In the genomic region with DNA sequence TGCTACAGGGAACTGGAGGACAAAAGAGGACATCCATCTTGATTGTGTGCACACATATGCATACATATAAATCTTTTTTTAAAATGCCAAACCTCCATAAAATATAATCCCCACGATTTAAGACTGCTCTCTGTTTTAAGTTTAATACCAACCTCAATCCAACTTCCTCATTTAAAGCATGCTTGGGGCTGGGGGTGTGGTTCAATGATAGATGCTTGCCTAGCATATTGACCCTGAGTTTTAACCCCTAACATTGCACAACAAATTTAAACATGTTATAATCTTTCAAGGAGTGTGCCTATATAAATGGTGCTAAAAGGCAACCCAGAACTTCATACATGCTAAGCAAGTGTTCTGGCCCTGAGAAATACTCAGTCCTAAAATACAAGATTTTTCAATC, we compare ENCODE assay signal across 15 mouse cellular contexts. TPM values are rescaled to one million over a fixed set of nuclear protein-coding genes. Genes with fewer than 3 reads are reported as not detected.
A peak's percentile ranks its signal among the peaks of the same experiment; 100 is the strongest.
DNase-seq lines count a peak whose midpoint lies in the region; ATAC-seq and TF ChIP-seq lines count a peak whose summit lies in the region.
"Had no signal": no experiment of that assay in that cellular context is flagged by ENCODE, and none has a peak within 500 bp of the region (broad histone marks: within the 10 kb centered on the region; RNA-seq: fewer than 3 reads in every experiment).

No protein-coding gene starts in this region.

- H3K9me3 ChIP-seq in heart, postnatal 0 days (replicated peaks; ENCODE audit: control insufficient read depth, low read length): no peaks in the 10 kb centered on the region
- H3K9me3 ChIP-seq in lung, embryonic 16.5 days (ENCODE audit: control insufficient read depth, low read length): no peaks in the 10 kb centered on the region
- H3K9me3 ChIP-seq in lung, postnatal 0 days (ENCODE audit: low read length): no peaks in the 10 kb centered on the region
- no peaks in the 10 kb centered on the region for H3K9me3 ChIP-seq in stomach, embryonic 16.5 days (replicated peaks; ENCODE audit: control insufficient read depth, low read length)
- H3K9me3 ChIP-seq: limb, embryonic 12.5 days had no signal

- peaks cover 16% of the 10 kb centered on the region for H3K36me3 ChIP-seq in heart, postnatal 0 days (replicated peaks; ENCODE audit: control insufficient read depth, insufficient read depth, low read length)
- H3K36me3 ChIP-seq in lung, embryonic 16.5 days (ENCODE audit: control insufficient read depth, insufficient read depth, low read length): peaks cover 9% of the 10 kb centered on the region
- H3K36me3 ChIP-seq in lung, postnatal 0 days (ENCODE audit: insufficient read depth, low read length): no peaks in the 10 kb centered on the region
- no peaks in the 10 kb centered on the region for H3K36me3 ChIP-seq in stomach, embryonic 16.5 days (ENCODE audit: control insufficient read depth, insufficient read depth, low read length)

- no peak for TF ChIP-seq EP300 in heart, postnatal 0 days (IDR thresholded peaks at IDR 0.05; ENCODE audit: low read depth)
- no peak for TF ChIP-seq EP300 in lung, postnatal 0 days (IDR thresholded peaks at IDR 0.05)

- H3K9ac ChIP-seq in heart, postnatal 0 days (replicated peaks; ENCODE audit: low read depth, low read length): no peak overlapping the region
- no peak overlapping the region for H3K9ac ChIP-seq in lung, embryonic 16.5 days (ENCODE audit: low read length)
- H3K9ac ChIP-seq in lung, postnatal 0 days (replicated peaks; ENCODE audit: low read depth): no peak overlapping the region
- no peak overlapping the region; the same call in 1 of the 2 replicates for H3K9ac ChIP-seq in stomach, embryonic 16.5 days (ENCODE audit: low read length)
- H3K9ac ChIP-seq: limb, embryonic 12.5 days had no signal

- peaks cover 50% of the 10 kb centered on the region for H3K4me1 ChIP-seq in heart, postnatal 0 days (ENCODE audit: control insufficient read depth, insufficient read depth)
- H3K4me1 ChIP-seq in lung, embryonic 16.5 days (replicated peaks; ENCODE audit: control insufficient read depth, insufficient read depth, low read length): peaks cover 35% of the 10 kb centered on the region
- peaks cover 28% of the 10 kb centered on the region; the same call in 1 of the 2 replicates for H3K4me1 ChIP-seq in lung, postnatal 0 days (ENCODE audit: insufficient read depth, low read depth, low read length)
- peaks cover 28% of the 10 kb centered on the region for H3K4me1 ChIP-seq in stomach, embryonic 16.5 days (ENCODE audit: control insufficient read depth, insufficient read depth, low read length)

- 37% methylated on average over 1 of the region's 1 CpGs for WGBS in heart, postnatal 0 days
- WGBS in lung, embryonic 16.5 days: 53% methylated on average over 1 of the region's 1 CpGs
- WGBS in lung, postnatal 0 days: 26% methylated on average over 1 of the region's 1 CpGs
- 23% methylated on average over 1 of the region's 1 CpGs for WGBS in stomach, embryonic 16.5 days

- no peak overlapping the region for H3K27ac ChIP-seq in heart, postnatal 0 days (ENCODE audit: low read depth)
- H3K27ac ChIP-seq in lung, embryonic 16.5 days (ENCODE audit: low read length): no peak overlapping the region
- no peak overlapping the region for H3K27ac ChIP-seq in lung, postnatal 0 days (ENCODE audit: low read length)
- no peak overlapping the region for H3K27ac ChIP-seq in stomach, embryonic 16.5 days (ENCODE audit: low read length)
- H3K27ac ChIP-seq: limb, embryonic 12.5 days had no signal

- DNase-seq in heart, postnatal 0 days (ENCODE audit: low spot score): no peak
- DNase-seq in heart, postnatal 25 days (ENCODE audit: low spot score): no peak
- no peak for DNase-seq in lung, postnatal 0 days (ENCODE audit: low spot score)
- no peak for DNase-seq in spleen, adult 12 weeks (ENCODE audit: low spot score)
- DNase-seq: adrenal gland, postnatal 36 days; cerebellum, adult 8-10 months; gastrocnemius, postnatal 36 days; kidney, adult 9 months; layer of hippocampus, postnatal 36 days; lung, postnatal 4 days had no signal

- no peak for TF ChIP-seq CTCF in heart, postnatal 0 days (IDR thresholded peaks at IDR 0.05; ENCODE audit: low read depth)
- TF ChIP-seq CTCF in lung, postnatal 0 days (IDR thresholded peaks at IDR 0.05): no peak

- peak overlapping the region; percentile 33 for H3K4me2 ChIP-seq in heart, postnatal 0 days (ENCODE audit: low read depth, low read length)
- peak overlapping the region; percentile 28 for H3K4me2 ChIP-seq in lung, embryonic 16.5 days (ENCODE audit: low read depth, low read length)
- H3K4me2 ChIP-seq in lung, postnatal 0 days (replicated peaks; ENCODE audit: low read depth, low read length): no peak overlapping the region
- peak overlapping the region; percentile 38 for H3K4me2 ChIP-seq in stomach, embryonic 16.5 days (ENCODE audit: low read depth, low read length)
- H3K4me2 ChIP-seq: limb, embryonic 12.5 days had no signal

- no peaks in the 10 kb centered on the region for H3K27me3 ChIP-seq in heart, postnatal 0 days (ENCODE audit: control insufficient read depth, insufficient read depth, low read length)
- H3K27me3 ChIP-seq in lung, embryonic 16.5 days (ENCODE audit: control insufficient read depth, insufficient read depth, low read depth, low read length): no peaks in the 10 kb centered on the region
- H3K27me3 ChIP-seq in lung, postnatal 0 days (replicated peaks; ENCODE audit: insufficient read depth, low read length): no peaks in the 10 kb centered on the region
- no peaks in the 10 kb centered on the region for H3K27me3 ChIP-seq in stomach, embryonic 16.5 days (ENCODE audit: control insufficient read depth, insufficient read depth, low read length)
- H3K27me3 ChIP-seq: limb, embryonic 12.5 days had no signal

- no peak overlapping the region for H3K4me3 ChIP-seq in heart, postnatal 0 days (ENCODE audit: low read depth, low read length)
- H3K4me3 ChIP-seq in lung, embryonic 16.5 days (ENCODE audit: low read length): no peak overlapping the region
- H3K4me3 ChIP-seq in lung, postnatal 0 days (ENCODE audit: low read depth, low read length): no peak overlapping the region
- H3K4me3 ChIP-seq in stomach, embryonic 16.5 days (replicated peaks; ENCODE audit: low read length): no peak overlapping the region; the same call in 1 of the 2 replicates
- H3K4me3 ChIP-seq: limb, embryonic 12.5 days had no signal

- ATAC-seq in heart, postnatal 0 days (ENCODE audit: insufficient read depth, low read depth): no peak
- ATAC-seq in lung, embryonic 16.5 days (ENCODE audit: low read depth): no peak
- ATAC-seq in lung, postnatal 0 days: no peak
- ATAC-seq in hematopoietic stem cell, adult 5-6 weeks (replicated peaks in 1 of 2; ENCODE audit: insufficient read depth in 1 of 2, low FRiP score in 2 of 2, low TSS enrichment in 1 of 2, low read depth in 1 of 2, poor library complexity in 2 of 2, severe bottlenecking in 2 of 2): peak; percentile 62 to 65
- ATAC-seq in stomach, embryonic 16.5 days (ENCODE audit: insufficient read depth, low FRiP score): no peak
- ATAC-seq: forebrain, embryonic 14.5 days had no signal

- intact Hi-C loops in heart, postnatal 25 days (cut with DNase I): loop anchor here (10.0 kb wide), 2 partner anchors 334 to 424 kb away; a partner anchor contains a TSS

RNA-seq across cellular contexts. Expression of a gene that starts 27.1 kb away (rescaled TPM):
- not detected in 2 replicates for total RNA-seq in heart, postnatal 0 days (2014; rRNA removed; ENCODE audit: low replicate concordance)
- polyA plus RNA-seq in heart, postnatal 0 days (2015; fragmentation: Nextera tagmentation; extraction: Ambion mirVana): 0.20 and 0.21 TPM in 2 replicates
- total RNA-seq in heart, postnatal 25 days (2021): not detected
- 0.84 and 0.87 TPM in 2 replicates for polyA plus RNA-seq in lung, embryonic 16.5 days (2015; fragmentation: Nextera tagmentation; extraction: Ambion mirVana)
- 0.41 TPM in 1 of 2 replicates, not detected in the other for polyA plus RNA-seq in lung, postnatal 0 days (2015; fragmentation: Nextera tagmentation; extraction: Ambion mirVana)
- 1.1 and 1.7 TPM in 2 replicates for total RNA-seq in hematopoietic stem cell, adult 5-6 weeks (2017)
- polyA plus RNA-seq in stomach, embryonic 16.5 days (2015; fragmentation: Nextera tagmentation; extraction: Ambion mirVana): 0.40 and 0.76 TPM in 2 replicates
- total RNA-seq: adrenal gland, postnatal 36 days had no signal

RNA-seq across cellular contexts. Expression of a gene that starts 27.2 kb away (rescaled TPM):
- total RNA-seq in heart, postnatal 0 days (2014; rRNA removed; ENCODE audit: low replicate concordance): 3.8 and 4.3 TPM in 2 replicates
- 0.93 and 1.0 TPM in 2 replicates for polyA plus RNA-seq in heart, postnatal 0 days (2015; fragmentation: Nextera tagmentation; extraction: Ambion mirVana)
- total RNA-seq in heart, postnatal 25 days (2021): 1 to 10 TPM; 4.6 to 5.0 TPM
- 4.1 TPM in 2 replicates for polyA plus RNA-seq in lung, embryonic 16.5 days (2015; fragmentation: Nextera tagmentation; extraction: Ambion mirVana)
- 1.3 and 1.6 TPM in 2 replicates for polyA plus RNA-seq in lung, postnatal 0 days (2015; fragmentation: Nextera tagmentation; extraction: Ambion mirVana)
- total RNA-seq in hematopoietic stem cell, adult 5-6 weeks (2017): 12.4 and 21.1 TPM in 2 replicates
- polyA plus RNA-seq in stomach, embryonic 16.5 days (2015; fragmentation: Nextera tagmentation; extraction: Ambion mirVana): 3.1 and 4.5 TPM in 2 replicates

Comparison
In these comparisons a context has a peak if more than half of its experiments do, and no peak if none do; other contexts are left out.
1. ATAC-seq: peak in hematopoietic stem cell, adult 5-6 weeks (2 of 2); none in heart, postnatal 0 days (single experiment), lung, embryonic 16.5 days (single experiment), lung, postnatal 0 days (single experiment) and stomach, embryonic 16.5 days (single experiment).